Mouse (Mus musculus) neural tube, postnatal 0 days (tissue): Measurements from ENCODE around the gene Actl7b. TPM values are rescaled to one million over a fixed set of nuclear protein-coding genes. Genes with fewer than 3 reads are reported as not detected.

Experiments used
- polyA plus RNA-seq: library from polyadenylated mRNA; unstranded; fragments of >200 nt; fragmentation: Nextera tagmentation; extraction: Ambion mirVana; gene quantifications from 2 replicates; pipeline ENCODE4 v1.2.1, GENCODE M21; 2015

Gene Actl7b
- polyA plus RNA-seq, result not detected in 2 replicates

GRCm38 (mm10) chr4:56741041-56741493 lies at the start of gene Actl7b:
TSS of gene Actl7b (minus strand) at chr4:56741443.

GRCm38 (mm10) chr4:56743363-56744195 lies 2.3 kb upstream of the Actl7b start, which contains the start of gene Actl7a:
TSS of gene Actl7a (plus strand) at chr4:56743413.

GRCm38 (mm10) chr4:56740020-56740485 lies 1.2 kb downstream of the Actl7b start, which contains the start of gene Gm26657:
TSS of gene Gm26657 (plus strand) at chr4:56740070.

Other genes with a start within 250 kb of the Actl7b start
- not detected in 2 replicates for gene Gm26657, start 1.4 kb downstream of the Actl7b start, polyA plus RNA-seq
- not detected in 2 replicates for gene Actl7a, start 2.0 kb upstream of the Actl7b start, polyA plus RNA-seq
- 42.1 and 46.9 TPM in 2 replicates for gene Elp1, start 60.9 kb upstream of the Actl7b start, polyA plus RNA-seq
- 11.2 and 12.2 TPM in 2 replicates for gene Fam206a, start 60.9 kb upstream of the Actl7b start, polyA plus RNA-seq
- gene Ctnnal1, start 123.7 kb upstream of the Actl7b start, polyA plus RNA-seq, result 20.1 and 22.5 TPM in 2 replicates
- gene Tmem245, start 206.0 kb upstream of the Actl7b start, polyA plus RNA-seq, result 11.9 and 12.5 TPM in 2 replicates
- 30.5 and 30.9 TPM in 2 replicates for gene Frrs1l, start 248.9 kb upstream of the Actl7b start, polyA plus RNA-seq